Mouse (Mus musculus) intestine, embryonic 15.5 days (tissue): ENCODE data around the gene Cnot6. TPM values are rescaled to one million over a fixed set of nuclear protein-coding genes. Genes with fewer than 3 reads are reported as not detected.

Experiments
- ATAC-seq: fragments of 200-750 bp; cut with Nextera tagmentation; 2 replicates; pipeline ENCODE4 v1.8.0; 2017; ENCODE audit warnings: moderate TSS enrichment, moderate library complexity
- H3K27ac ChIP-seq: fragments of 300-500 bp; sonication (generic); 2 replicates; pipeline ENCODE4 v1.5.1; 2015; ENCODE audit warnings: mild to moderate bottlenecking, inconsistent platforms
- H3K27me3 ChIP-seq: fragments of 300-500 bp; sonication (generic); replicated peaks from 2 replicates; pipeline ENCODE4 v1.6.1; 2015; ENCODE audit warnings: inconsistent platforms
- H3K36me3 ChIP-seq: fragments of 300-500 bp; sonication (generic); 2 replicates; pipeline ENCODE4 v1.6.1; 2015; ENCODE audit warnings: inconsistent platforms
- H3K4me1 ChIP-seq: fragments of 300-500 bp; sonication (generic); replicated peaks from 2 replicates; pipeline ENCODE4 v1.6.1; 2015; ENCODE audit warnings: inconsistent platforms
- H3K4me2 ChIP-seq: fragments of 300-500 bp; sonication (generic); replicated peaks from 2 replicates; pipeline ENCODE4 v1.6.1; 2015; ENCODE audit warnings: mild to moderate bottlenecking, inconsistent platforms
- H3K4me3 ChIP-seq: fragments of 300-500 bp; sonication (generic); replicated peaks from 2 replicates; pipeline ENCODE4 v1.5.1; 2015; ENCODE audit warnings: inconsistent platforms
- H3K9ac ChIP-seq: fragments of 300-500 bp; sonication (generic); 2 replicates; pipeline ENCODE4 v1.6.1; 2015; ENCODE audit warnings: inconsistent platforms
- H3K9me3 ChIP-seq: fragments of 300-500 bp; sonication (generic); 2 replicates; pipeline ENCODE4 v1.6.1; 2016; ENCODE audit warnings: inconsistent platforms
- WGBS: fragments of 180-500 bp; shearing (Covaris S2); methylation state at CpG from one replicate; pipeline ENCODE4 v1.1.7; 2015; 5-methylcytosine and 5-hydroxymethylcytosine counted together
- polyA plus RNA-seq: library from polyadenylated mRNA; unstranded; fragments of >200 nt; fragmentation: Nextera tagmentation; extraction: Ambion mirVana; gene quantifications from 2 replicates; pipeline ENCODE4 v1.2.1, GENCODE M21; 2015

Cnot6 gene
- 42.3 and 47.5 TPM in 2 replicates for polyA plus RNA-seq

DNA sequence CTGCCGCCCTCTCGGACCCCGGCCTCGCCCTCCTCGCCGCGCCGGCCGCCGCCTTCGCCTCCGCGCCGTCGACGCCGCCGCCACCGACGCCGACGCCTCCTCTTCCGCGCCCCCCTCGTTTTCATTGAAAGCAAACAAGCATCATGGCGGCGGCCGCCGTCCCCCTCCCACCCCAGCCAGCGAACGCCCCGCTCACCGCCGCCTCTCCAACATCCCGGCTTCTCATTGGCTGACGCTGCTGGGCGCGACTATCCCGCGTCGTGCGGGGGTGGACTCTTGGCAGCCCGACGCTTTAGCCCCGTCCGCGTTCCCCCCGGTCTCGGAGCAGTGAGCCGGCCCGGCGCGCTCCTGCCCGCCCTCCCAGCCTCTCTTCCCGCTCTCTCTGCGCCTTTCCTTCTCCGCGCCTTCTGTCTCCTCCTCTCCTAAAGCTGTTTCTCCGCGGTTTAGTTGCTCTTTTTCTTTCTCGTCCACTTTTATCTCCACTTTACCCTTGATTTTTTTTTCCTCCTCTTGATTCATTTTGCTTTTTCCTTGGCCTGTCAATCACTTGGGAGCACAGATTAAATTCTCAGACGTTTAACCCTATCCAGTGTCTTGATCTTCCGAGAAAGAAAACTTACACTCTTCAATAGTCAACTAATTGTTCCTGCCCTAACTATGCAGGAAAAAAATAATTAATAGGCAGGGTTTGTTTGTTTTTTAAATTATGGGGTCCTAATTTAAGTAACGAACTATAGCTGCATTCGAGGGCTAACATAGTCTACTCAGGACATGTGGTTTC lies at the start of gene Cnot6:
Gene Cnot6, minus strand, starts transcription at position 169 of the 781 bp plus-strand sequence.
- peak within 1 kb of the TSS; percentile 98 for H3K9ac ChIP-seq
- H3K4me1 ChIP-seq = peaks cover 23% of the 10 kb centered on the region
- no peaks in the 10 kb centered on the region for H3K27me3 ChIP-seq
- peak within 1 kb of the TSS; percentile 64 for H3K4me2 ChIP-seq
- peak within 1 kb of the TSS; percentile 88 for H3K4me3 ChIP-seq
- no peaks in the 10 kb centered on the region for H3K36me3 ChIP-seq
- peak within 1 kb of the TSS; percentile 94 for H3K27ac ChIP-seq
- no peaks in the 10 kb centered on the region for H3K9me3 ChIP-seq
- peak; percentile 97 for ATAC-seq
- under 1% methylated on average over 64 of the region's 65 CpGs for WGBS

DNA sequence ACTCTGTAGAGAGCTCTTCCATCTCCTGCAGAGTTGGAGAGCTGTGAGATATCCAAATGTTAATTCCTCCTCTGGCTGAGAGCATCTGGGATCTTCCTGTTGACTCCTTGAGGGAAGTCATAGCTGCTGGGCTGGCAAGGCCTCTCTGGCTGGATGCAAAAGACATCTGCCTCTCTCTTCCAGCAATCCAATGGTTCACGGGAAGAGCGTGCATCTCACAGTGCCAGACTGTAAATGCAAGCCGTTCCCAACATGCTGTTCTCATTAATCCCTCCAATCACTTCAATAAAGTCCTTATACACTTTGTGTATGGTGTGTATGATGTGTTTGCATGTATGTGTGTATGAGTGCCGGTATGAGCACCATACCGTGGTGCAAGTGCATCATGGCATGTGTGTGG lies 48.6 kb upstream of the Cnot6 start:
- H3K4me1 ChIP-seq = peaks cover 5% of the 10 kb centered on the region; the same call in 1 of the 2 replicates
- no peak overlapping the region for H3K4me3 ChIP-seq
- H3K27ac ChIP-seq = no peak overlapping the region
- H3K9me3 ChIP-seq = no peaks in the 10 kb centered on the region
- no peak overlapping the region for H3K4me2 ChIP-seq
- no peak overlapping the region for H3K9ac ChIP-seq
- no peaks in the 10 kb centered on the region for H3K36me3 ChIP-seq
- no peak for ATAC-seq
- H3K27me3 ChIP-seq = no peaks in the 10 kb centered on the region
- WGBS = 86% methylated on average over 5 of the region's 5 CpGs

DNA sequence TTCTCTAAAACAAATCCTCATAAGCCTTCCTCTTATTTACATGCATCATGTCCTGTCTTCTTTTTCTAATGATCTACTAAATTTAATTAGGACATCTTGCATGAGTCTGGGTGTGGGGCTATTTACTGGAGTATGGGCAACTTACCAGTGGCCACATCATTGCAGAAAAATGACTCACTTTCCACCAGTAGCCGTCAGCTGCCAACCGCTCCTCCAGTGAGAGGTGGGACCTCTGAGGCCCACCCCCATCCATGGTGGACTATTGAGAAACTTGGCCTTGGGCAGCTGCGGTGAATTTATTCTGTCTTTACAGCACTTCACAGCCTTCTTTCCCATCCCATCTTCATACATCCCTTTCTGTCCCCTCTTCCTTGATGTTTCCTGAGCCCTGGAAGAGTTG lies 45.6 kb upstream of the Cnot6 start:
- Histone ChIP-seq H3K27me3 (no peaks in the 10 kb centered on the region), H3K36me3 (no peaks in the 10 kb centered on the region), H3K9ac (no peak overlapping the region), H3K9me3 (no peaks in the 10 kb centered on the region), H3K4me3 (no peak overlapping the region), H3K4me2 (no peak overlapping the region), H3K4me1 (peaks cover 11% of the 10 kb centered on the region; the same call in 1 of the 2 replicates), H3K27ac (no peak overlapping the region)
- ATAC-seq = no peak
- WGBS = 89% methylated on average over 3 of the region's 3 CpGs

DNA sequence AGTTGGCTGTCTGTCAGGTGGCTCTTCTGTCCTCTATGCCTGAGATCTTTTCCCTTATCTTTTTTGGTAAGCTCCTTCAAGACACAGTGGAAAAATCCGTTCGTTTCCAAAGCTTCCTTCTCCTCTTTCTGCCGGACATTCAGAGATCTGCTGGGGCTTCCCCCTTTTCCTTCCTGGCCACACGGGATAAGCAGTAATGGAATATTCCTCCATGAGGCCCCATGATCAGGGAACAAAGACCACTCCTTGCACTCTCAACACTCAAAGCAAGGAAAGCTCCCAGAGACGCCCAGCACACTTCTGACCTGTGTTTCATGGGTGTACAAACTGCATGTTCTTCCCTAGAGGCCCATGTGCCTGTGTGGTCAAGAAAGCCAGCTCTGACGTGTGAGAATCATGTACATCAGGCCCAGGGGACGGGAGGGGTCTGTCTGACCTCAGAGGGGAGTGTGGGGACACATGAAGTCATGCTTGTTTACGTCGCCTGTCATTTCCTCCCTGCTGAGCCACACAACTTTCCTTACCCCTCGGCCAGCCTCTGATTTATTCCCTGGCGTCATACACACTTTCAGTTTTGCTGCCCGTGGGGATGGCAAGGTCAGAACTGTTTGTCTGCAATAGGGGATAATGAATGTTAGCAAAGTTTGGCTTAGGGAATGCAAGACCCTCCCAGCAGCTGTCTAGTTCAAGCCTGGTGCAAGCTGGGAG lies 42.6 kb upstream of the Cnot6 start:
- Histone ChIP-seq H3K9ac (no peak overlapping the region), H3K27ac (peak overlapping the region; percentile 48; the same call in 1 of the 2 replicates), H3K4me1 (peaks cover 11% of the 10 kb centered on the region; the same call in 1 of the 2 replicates), H3K4me3 (no peak overlapping the region), H3K9me3 (no peaks in the 10 kb centered on the region), H3K27me3 (no peaks in the 10 kb centered on the region), H3K36me3 (no peaks in the 10 kb centered on the region), H3K4me2 (no peak overlapping the region)
- ATAC-seq = peak; percentile 42
- 25% methylated on average over 12 of the region's 12 CpGs for WGBS

- H3K27ac ChIP-seq = no peak overlapping the region
- WGBS = 96% methylated on average over 1 of the region's 1 CpGs
- no peaks in the 10 kb centered on the region for H3K27me3 ChIP-seq
- no peak overlapping the region for H3K4me3 ChIP-seq
- no peak for ATAC-seq
- no peaks in the 10 kb centered on the region for H3K9me3 ChIP-seq
- H3K36me3 ChIP-seq = no peaks in the 10 kb centered on the region
- no peaks in the 10 kb centered on the region for H3K4me1 ChIP-seq
- no peak overlapping the region for H3K4me2 ChIP-seq
- H3K9ac ChIP-seq = no peak overlapping the region
These were observed 34.2 kb upstream of the Cnot6 start for GRCm38 (mm10) chr11:49746756-49747155.

DNA sequence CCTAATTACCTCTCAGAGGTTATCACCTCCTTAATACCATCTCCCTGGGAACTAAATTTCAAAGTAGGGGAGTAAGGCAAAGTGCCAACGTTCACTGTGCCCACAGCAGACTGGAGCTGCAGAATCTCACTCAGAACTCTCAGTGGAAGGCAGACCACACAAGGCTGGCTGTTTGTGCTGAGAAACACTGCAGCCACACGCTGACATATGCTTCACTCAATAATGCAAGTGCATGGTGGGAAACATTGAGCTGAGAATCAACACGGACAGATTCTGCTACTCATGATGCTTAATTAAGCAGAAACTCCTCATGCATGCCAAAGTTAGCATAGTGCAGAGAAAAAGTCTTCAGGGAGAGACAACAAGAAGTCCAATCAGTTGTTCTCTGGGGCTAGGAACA lies 33.3 kb upstream of the Cnot6 start:
- no peak overlapping the region for H3K27ac ChIP-seq
- H3K4me1 ChIP-seq = no peaks in the 10 kb centered on the region
- no peak overlapping the region for H3K4me2 ChIP-seq
- H3K36me3 ChIP-seq = no peaks in the 10 kb centered on the region
- 73% methylated on average over 3 of the region's 3 CpGs for WGBS
- no peaks in the 10 kb centered on the region for H3K9me3 ChIP-seq
- no peak overlapping the region for H3K9ac ChIP-seq
- H3K27me3 ChIP-seq = no peaks in the 10 kb centered on the region
- no peak for ATAC-seq
- H3K4me3 ChIP-seq = no peak overlapping the region

DNA sequence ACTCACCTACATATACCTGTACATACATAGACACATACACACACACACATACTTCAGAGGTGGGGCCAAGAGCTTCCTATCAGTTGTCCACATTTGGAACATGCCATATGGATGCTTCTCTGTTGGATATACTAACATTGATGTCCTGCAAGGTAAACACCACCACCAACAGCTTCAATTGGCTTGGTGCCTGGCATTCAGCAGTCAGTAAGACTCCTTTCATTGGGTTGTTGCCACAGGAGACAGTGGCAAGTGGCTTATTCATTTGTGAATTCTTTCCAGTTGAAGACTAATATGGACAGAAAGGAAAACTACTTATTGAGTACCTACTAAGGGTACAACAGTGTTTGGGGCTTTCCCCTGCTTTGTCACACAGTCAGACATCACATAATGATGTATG lies 32.5 kb upstream of the Cnot6 start:
- Histone ChIP-seq H3K4me1 (no peaks in the 10 kb centered on the region), H3K9ac (no peak overlapping the region), H3K27me3 (no peaks in the 10 kb centered on the region), H3K27ac (no peak overlapping the region), H3K4me2 (no peak overlapping the region), H3K36me3 (no peaks in the 10 kb centered on the region), H3K4me3 (no peak overlapping the region), H3K9me3 (no peaks in the 10 kb centered on the region)
- ATAC-seq = no peak

GRCm38 (mm10) chr11:49743634-49744033 lies 31.1 kb upstream of the Cnot6 start:
- no peaks in the 10 kb centered on the region for H3K4me1 ChIP-seq
- H3K27me3 ChIP-seq = no peaks in the 10 kb centered on the region
- ATAC-seq = no peak
- no peaks in the 10 kb centered on the region for H3K36me3 ChIP-seq
- 85% methylated on average over 7 of the region's 7 CpGs for WGBS
- no peaks in the 10 kb centered on the region for H3K9me3 ChIP-seq
- H3K4me2 ChIP-seq = no peak overlapping the region
- no peak overlapping the region for H3K4me3 ChIP-seq
- H3K27ac ChIP-seq = no peak overlapping the region
- H3K9ac ChIP-seq = no peak overlapping the region

DNA sequence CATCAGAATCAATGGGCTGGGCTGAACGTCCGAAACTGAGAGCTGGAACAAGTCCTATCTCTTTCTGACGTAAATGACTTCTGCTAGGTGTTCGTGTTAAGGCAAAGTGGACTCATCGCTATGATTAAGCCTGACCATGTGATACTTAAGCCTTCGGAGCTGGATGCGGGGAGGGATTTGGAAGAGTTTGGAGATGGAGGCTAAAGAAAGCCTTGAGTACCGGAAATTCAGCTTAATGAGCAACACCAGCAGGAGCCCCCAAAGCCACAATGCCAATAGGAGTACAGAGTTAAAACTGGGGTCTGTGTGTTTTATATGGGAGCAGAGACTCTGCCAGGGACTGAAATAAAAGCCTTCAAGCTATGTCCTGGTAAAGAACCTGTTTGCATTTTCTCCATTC lies 29.7 kb upstream of the Cnot6 start:
- no peak overlapping the region for H3K27ac ChIP-seq
- H3K4me2 ChIP-seq = no peak overlapping the region
- ATAC-seq = no peak
- no peaks in the 10 kb centered on the region for H3K9me3 ChIP-seq
- no peak overlapping the region for H3K4me3 ChIP-seq
- H3K9ac ChIP-seq = no peak overlapping the region
- 77% methylated on average over 8 of the region's 8 CpGs for WGBS
- no peaks in the 10 kb centered on the region for H3K27me3 ChIP-seq
- H3K36me3 ChIP-seq = no peaks in the 10 kb centered on the region
- H3K4me1 ChIP-seq = no peaks in the 10 kb centered on the region

DNA sequence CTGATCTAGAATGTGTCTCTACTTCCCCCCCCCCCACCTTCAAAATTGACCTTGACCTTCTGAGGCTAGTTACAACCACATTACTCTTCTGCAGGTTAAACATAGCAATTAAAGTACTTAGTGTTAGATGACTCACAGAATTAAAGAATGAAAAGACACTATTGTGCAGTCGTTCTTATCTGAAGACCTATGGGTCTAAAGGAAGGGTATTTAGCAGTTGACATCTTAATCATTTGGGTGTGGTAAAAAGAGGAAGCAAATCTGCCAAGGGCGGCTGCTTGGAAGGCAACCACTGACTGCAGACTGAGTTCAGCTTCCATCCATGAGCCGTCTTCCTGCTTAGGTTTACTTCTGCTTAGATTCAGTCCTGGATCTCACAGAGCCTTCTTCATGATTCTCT lies 27.3 kb upstream of the Cnot6 start:
- 0 out of 2 replicates have a peak, but pooled peaks have one; percentile 10 for ATAC-seq
- WGBS = 50% methylated on average over 3 of the region's 3 CpGs
- Histone ChIP-seq H3K4me2 (no peak overlapping the region), H3K27ac (no peak overlapping the region), H3K9ac (no peak overlapping the region), H3K4me1 (no peaks in the 10 kb centered on the region), H3K4me3 (no peak overlapping the region), H3K9me3 (no peaks in the 10 kb centered on the region), H3K36me3 (no peaks in the 10 kb centered on the region), H3K27me3 (no peaks in the 10 kb centered on the region)

- Histone ChIP-seq H3K27me3 (no peaks in the 10 kb centered on the region), H3K9me3 (no peaks in the 10 kb centered on the region), H3K4me1 (no peaks in the 10 kb centered on the region), H3K36me3 (no peaks in the 10 kb centered on the region), H3K9ac (no peak overlapping the region), H3K4me3 (no peak overlapping the region), H3K27ac (no peak overlapping the region), H3K4me2 (no peak overlapping the region)
- ATAC-seq = no peak
- WGBS = 80% methylated on average over 11 of the region's 11 CpGs
These were observed 26.3 kb upstream of the Cnot6 start for GRCm38 (mm10) chr11:49738659-49739406.

DNA sequence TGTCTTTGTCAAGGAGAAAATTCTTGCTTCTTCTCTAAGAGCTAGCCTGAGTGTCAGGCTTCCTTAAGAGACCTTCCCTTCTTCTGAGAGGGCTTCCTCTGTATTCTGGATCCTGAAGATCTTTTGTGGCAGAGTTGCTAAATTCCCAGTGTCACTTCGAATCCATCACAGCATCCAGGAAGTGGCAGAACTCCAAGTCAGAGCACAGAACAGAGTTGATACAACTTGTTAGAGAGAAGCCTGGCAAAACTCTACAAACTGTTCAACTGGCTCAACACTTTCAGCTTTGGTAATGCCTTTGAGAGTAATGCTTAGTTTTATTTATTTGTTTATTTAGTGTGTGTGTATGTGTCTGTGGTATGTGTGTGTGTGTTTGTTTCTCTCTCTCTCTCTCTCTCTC lies 25.1 kb upstream of the Cnot6 start:
- WGBS = 50% methylated on average over 1 of the region's 1 CpGs
- H3K27ac ChIP-seq = no peak overlapping the region
- no peak overlapping the region for H3K4me2 ChIP-seq
- H3K9me3 ChIP-seq = no peaks in the 10 kb centered on the region
- no peak for ATAC-seq
- H3K36me3 ChIP-seq = no peaks in the 10 kb centered on the region
- H3K4me1 ChIP-seq = no peaks in the 10 kb centered on the region
- H3K27me3 ChIP-seq = no peaks in the 10 kb centered on the region
- no peak overlapping the region for H3K9ac ChIP-seq
- H3K4me3 ChIP-seq = no peak overlapping the region
